Mouse (Mus musculus): ENCODE data around the gene Ola1. TPM values are rescaled to one million over a fixed set of nuclear protein-coding genes. Genes with fewer than 3 reads are reported as not detected.

Gene Ola1
- polyA plus RNA-seq, 1 experiment, result 37.9 TPM

GRCm38 (mm10) chr2:73058344-73058743, 160.4 kb downstream of the Ola1 start:
- peak overlapping the region; percentile 34 for H3K4me3 ChIP-seq (replicated peaks; ENCODE audit: control insufficient read depth, low read depth, low read length)
- H3K4me1 ChIP-seq (ENCODE audit: control insufficient read depth, insufficient read depth, low read length), result peaks cover 10% of the 10 kb centered on the region
- H3K27ac ChIP-seq (ENCODE audit: control insufficient read depth, insufficient read depth, low read depth, low read length, poor library complexity), result no peak overlapping the region
- TF ChIP-seq POLR2A (IDR thresholded peaks at IDR 0.05; ENCODE audit: borderline replicate concordance, control insufficient read depth, low read depth, low read length) (no peak), CTCF (IDR thresholded peaks at IDR 0.05; ENCODE audit: control insufficient read depth, insufficient read depth, low read length) (no peak)
- WGBS, result 90% methylated on average over 1 of the region's 1 CpGs

GRCm38 (mm10) chr2:73057589-73057988, 161.1 kb downstream of the Ola1 start:
- TF ChIP-seq POLR2A (IDR thresholded peaks at IDR 0.05; ENCODE audit: borderline replicate concordance, control insufficient read depth, low read depth, low read length) (no peak), CTCF (IDR thresholded peaks at IDR 0.05; ENCODE audit: control insufficient read depth, insufficient read depth, low read length) (no peak)
- Histone ChIP-seq H3K4me1 (ENCODE audit: control insufficient read depth, insufficient read depth, low read length) (peaks cover 12% of the 10 kb centered on the region), H3K27ac (ENCODE audit: control insufficient read depth, insufficient read depth, low read depth, low read length, poor library complexity) (peak overlapping the region; percentile 27; the same call in 1 of the 2 replicates), H3K4me3 (replicated peaks; ENCODE audit: control insufficient read depth, low read depth, low read length) (no peak overlapping the region)
- 43% methylated on average over 2 of the region's 2 CpGs for WGBS

- Histone ChIP-seq H3K4me3 (replicated peaks; ENCODE audit: control insufficient read depth, low read depth, low read length) (peak overlapping the region; percentile 52), H3K27ac (ENCODE audit: control insufficient read depth, insufficient read depth, low read depth, low read length, poor library complexity) (peak overlapping the region; percentile 76), H3K4me1 (ENCODE audit: control insufficient read depth, insufficient read depth, low read length) (peaks cover 10% of the 10 kb centered on the region)
- WGBS, result 23% methylated on average over 17 of the region's 17 CpGs
- TF ChIP-seq CTCF (IDR thresholded peaks at IDR 0.05; ENCODE audit: control insufficient read depth, insufficient read depth, low read length), result no peak
- no peak for TF ChIP-seq POLR2A (IDR thresholded peaks at IDR 0.05; ENCODE audit: borderline replicate concordance, control insufficient read depth, low read depth, low read length)
Measured at GRCm38 (mm10) chr2:73056090-73056956, 162.4 kb downstream of the Ola1 start.

DNA sequence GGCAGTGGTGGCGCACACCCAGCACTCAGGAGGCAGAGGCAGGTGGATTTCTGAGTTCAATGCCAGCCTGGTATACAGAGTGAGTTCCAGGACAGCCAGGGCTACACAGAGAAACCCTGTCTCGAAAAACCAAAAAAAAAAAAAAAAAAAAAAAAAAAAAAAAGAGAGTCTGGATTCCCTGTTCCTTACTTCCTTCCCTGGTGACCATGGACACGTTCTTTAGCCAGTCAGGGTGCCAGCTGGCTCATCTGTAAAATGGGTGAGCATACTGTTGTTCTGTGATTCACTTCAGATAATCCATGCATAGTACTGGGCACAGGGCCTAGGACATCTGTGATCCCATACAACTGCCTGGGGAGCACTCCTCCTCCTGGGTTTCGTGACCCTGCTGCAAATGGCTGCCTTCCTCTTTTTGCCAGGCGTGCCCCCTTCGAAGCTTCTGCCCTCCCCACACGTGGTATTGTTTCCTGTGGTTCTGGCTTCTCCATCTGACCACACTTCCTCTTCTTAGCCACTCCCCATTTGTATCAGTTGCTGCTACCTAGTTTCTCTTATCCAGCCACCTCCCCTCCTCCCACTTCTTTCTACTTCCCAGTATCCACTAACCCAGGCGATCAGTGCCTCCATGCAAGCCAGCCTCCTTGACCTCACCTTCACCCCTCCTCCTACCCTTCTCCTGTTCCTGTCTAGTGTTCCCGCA, 164.8 kb downstream of the Ola1 start:
- WGBS, result 18% methylated on average over 9 of the region's 9 CpGs
- Histone ChIP-seq H3K4me3 (replicated peaks; ENCODE audit: control insufficient read depth, low read depth, low read length) (no peak overlapping the region), H3K27ac (ENCODE audit: control insufficient read depth, insufficient read depth, low read depth, low read length, poor library complexity) (peak overlapping the region; percentile 80), H3K4me1 (ENCODE audit: control insufficient read depth, insufficient read depth, low read length) (peaks cover 10% of the 10 kb centered on the region)
- TF ChIP-seq CTCF (IDR thresholded peaks at IDR 0.05; ENCODE audit: control insufficient read depth, insufficient read depth, low read length), result no peak
- TF ChIP-seq POLR2A (IDR thresholded peaks at IDR 0.05; ENCODE audit: borderline replicate concordance, control insufficient read depth, low read depth, low read length), result no peak

GRCm38 (mm10) chr2:73050401-73050800, 168.3 kb downstream of the Ola1 start:
- Histone ChIP-seq H3K27ac (ENCODE audit: control insufficient read depth, insufficient read depth, low read depth, low read length, poor library complexity) (no peak overlapping the region), H3K4me3 (replicated peaks; ENCODE audit: control insufficient read depth, low read depth, low read length) (no peak overlapping the region), H3K4me1 (ENCODE audit: control insufficient read depth, insufficient read depth, low read length) (peaks cover 7% of the 10 kb centered on the region)
- WGBS, result 87% methylated on average over 8 of the region's 8 CpGs
- TF ChIP-seq CTCF (IDR thresholded peaks at IDR 0.05; ENCODE audit: control insufficient read depth, insufficient read depth, low read length), result no peak
- TF ChIP-seq POLR2A (IDR thresholded peaks at IDR 0.05; ENCODE audit: borderline replicate concordance, control insufficient read depth, low read depth, low read length), result no peak

- 47% methylated on average over 4 of the region's 4 CpGs for whole genome bisulfite sequencing
- Histone ChIP-seq H3K27ac (ENCODE audit: control insufficient read depth, insufficient read depth, low read depth, low read length, poor library complexity) (peak overlapping the region; percentile 53), H3K4me3 (replicated peaks; ENCODE audit: control insufficient read depth, low read depth, low read length) (no peak overlapping the region), H3K4me1 (ENCODE audit: control insufficient read depth, insufficient read depth, low read length) (peaks cover 7% of the 10 kb centered on the region)
- TF ChIP-seq CTCF (IDR thresholded peaks at IDR 0.05; ENCODE audit: control insufficient read depth, insufficient read depth, low read length) (no peak), POLR2A (IDR thresholded peaks at IDR 0.05; ENCODE audit: borderline replicate concordance, control insufficient read depth, low read depth, low read length) (no peak)
Measured at GRCm38 (mm10) chr2:73049977-73050376, 168.7 kb downstream of the Ola1 start.

DNA sequence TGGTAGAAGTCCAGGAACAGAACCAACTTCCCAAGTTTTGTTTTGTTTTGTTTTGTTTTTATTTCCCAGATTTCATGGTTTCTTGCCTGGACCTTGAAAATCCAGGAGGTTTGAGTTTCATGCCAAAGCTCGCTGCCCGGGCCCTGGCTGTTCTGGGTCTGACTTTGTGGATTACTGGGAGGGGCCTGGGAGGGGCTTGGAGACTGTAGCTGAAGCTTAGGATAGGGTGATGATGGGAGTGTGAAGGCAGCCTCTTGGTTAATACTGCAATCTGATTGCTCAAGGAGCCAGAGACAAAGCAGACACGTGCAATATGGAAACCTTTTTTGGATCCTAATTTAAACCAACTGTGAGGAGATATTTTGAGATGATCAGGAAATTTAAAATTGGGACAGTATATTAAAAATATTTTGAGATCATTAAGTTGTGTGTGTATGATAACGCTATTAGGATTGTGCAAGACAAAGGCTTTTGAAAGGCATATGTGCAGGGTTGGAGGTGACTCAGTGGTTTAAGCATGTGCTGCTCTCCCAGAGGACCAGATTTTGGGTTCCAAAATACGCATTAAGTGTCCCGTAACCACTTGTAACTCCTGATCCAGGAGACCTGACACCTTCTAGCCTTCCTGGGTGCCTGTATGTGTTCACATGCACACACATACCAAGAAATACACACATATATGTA, 169.6 kb downstream of the Ola1 start:
- peak overlapping the region; percentile 52 for H3K27ac ChIP-seq (ENCODE audit: control insufficient read depth, insufficient read depth, low read depth, low read length, poor library complexity)
- no peak for TF ChIP-seq POLR2A (IDR thresholded peaks at IDR 0.05; ENCODE audit: borderline replicate concordance, control insufficient read depth, low read depth, low read length)
- TF ChIP-seq CTCF (IDR thresholded peaks at IDR 0.05; ENCODE audit: control insufficient read depth, insufficient read depth, low read length), result no peak
- peaks cover 3% of the 10 kb centered on the region; the same call in 1 of the 2 replicates for H3K4me1 ChIP-seq (ENCODE audit: control insufficient read depth, insufficient read depth, low read length)
- WGBS, result 46% methylated on average over 6 of the region's 6 CpGs
- no peak overlapping the region for H3K4me3 ChIP-seq (replicated peaks; ENCODE audit: control insufficient read depth, low read depth, low read length)

All from bone marrow, adult 2 months (tissue).